Mouse (Mus musculus): ENCODE data around the gene Mapkap1. TPM values are rescaled to one million over a fixed set of nuclear protein-coding genes. Genes with fewer than 3 reads are reported as not detected.
A peak's percentile ranks its signal among the peaks of the same experiment; 100 is the strongest.

Mapkap1 gene
- total RNA-seq, 1 experiment from 2014 or later, result 96.7 TPM

DNA sequence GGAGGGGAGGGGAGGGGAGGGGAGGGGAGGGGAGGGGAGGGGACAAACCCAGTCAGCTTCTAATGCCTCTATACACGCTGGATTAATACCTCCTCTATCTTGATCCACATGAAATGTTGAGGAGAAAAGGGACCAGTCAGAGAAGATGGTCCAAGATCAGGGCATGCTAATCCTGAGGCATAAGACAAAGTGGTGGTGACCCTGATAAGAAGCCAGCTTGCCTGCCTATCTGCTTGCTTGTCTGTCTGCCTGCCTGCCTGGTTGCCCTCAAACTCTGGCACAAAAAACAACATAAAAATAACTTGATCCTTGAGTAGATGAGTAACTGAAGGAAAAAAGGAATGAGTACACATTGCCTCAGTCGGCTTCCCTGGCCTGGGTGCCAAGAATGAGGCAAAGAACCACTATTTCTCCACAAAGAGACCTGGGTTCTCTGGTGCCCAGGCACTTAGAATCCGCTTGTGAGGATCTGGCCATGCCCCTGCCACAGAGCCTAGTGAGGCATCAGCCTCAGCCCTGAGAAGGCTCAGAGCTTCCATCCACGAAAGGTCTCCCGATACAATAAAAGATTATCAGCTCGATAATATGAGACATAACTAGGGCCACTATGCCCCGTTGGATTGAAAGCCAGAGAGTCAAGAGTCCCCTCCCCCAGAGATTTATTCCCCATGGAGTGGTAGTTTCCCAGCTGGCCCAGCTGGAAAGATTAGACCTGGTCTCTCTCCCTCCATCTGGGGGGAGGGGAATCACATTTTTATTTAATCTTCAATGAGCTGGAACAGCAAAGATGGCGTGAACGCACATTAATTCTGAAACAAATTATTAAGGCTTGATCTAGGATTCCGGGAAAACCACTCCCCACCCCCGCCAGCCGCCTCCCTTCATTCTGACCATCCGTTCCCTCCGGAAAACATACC is 228.9 kb downstream of the Mapkap1 start:
- DNase-seq, result no peak

DNA sequence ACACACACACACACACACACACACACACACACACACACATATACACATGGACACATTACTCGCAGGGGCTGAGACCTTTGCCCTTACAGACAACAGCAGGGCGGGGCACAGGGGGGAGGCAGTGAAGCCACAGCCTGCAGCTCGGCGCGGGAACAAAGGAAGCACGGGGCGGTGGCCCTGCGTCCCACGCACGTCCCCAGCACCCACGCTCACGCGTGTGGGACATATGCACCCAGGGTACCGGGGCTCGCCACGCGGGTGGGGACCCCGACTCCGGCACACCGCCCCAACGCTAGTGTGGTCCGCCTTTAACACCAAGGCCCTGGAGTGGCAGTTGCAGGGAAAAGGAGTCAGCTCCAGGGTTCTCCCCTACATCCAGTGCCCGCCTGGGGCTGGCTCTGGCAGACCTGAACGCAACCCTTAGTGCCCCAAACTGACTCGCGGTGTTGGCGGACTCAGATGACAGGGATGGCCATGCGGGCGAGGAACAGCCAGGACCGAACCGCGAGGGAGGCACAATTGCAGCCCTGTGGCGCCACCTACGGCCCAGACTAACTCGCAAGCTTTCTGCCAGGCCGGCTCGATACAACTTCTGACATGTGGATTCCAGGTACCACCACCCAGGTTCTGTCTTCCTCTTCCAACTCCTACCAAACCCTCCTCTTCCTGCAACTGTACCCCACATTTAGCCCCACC is 232.5 kb downstream of the Mapkap1 start:
- DNase-seq, result peak; percentile 93

DNA sequence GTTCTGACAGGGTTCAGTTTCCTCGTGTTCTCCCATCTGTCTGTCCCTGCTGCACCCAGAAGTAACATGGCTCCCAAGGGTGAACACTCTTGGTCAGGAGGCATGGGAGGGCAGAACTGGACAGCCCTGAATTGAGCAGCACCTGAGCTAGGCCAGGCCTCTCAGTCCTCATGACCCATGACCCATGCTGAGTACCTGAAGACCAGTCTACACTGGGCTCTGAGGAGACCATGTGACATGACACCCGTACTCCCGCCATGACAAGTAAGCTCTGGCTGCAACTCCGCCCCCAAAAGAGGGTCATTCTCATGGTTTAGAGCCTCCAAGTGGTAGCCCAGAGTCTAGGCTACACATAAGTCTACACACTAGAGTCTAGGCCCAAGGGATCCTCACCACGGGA is 233.2 kb downstream of the Mapkap1 start:
- no peak for DNase-seq

DNA sequence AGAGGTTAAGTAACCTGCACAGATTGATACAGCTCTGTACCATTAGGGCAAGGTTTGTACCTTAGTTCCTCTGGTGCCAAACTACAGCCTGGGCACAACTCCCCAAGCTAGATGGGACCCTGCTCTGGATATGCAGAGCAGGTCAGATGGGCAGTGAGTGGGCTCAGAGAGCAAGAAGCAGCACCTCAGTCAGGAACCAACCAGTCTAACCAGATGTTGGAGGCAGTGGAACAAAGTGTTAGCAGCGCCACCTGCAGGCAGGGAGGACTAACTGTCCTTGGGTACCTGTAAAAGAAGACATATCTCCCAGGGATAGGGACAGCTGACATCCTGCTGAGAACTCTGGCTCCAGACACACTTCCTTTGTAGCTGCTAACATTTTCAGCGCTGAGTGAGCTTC is 235.8 kb downstream of the Mapkap1 start:
- no peak for DNase-seq

DNA sequence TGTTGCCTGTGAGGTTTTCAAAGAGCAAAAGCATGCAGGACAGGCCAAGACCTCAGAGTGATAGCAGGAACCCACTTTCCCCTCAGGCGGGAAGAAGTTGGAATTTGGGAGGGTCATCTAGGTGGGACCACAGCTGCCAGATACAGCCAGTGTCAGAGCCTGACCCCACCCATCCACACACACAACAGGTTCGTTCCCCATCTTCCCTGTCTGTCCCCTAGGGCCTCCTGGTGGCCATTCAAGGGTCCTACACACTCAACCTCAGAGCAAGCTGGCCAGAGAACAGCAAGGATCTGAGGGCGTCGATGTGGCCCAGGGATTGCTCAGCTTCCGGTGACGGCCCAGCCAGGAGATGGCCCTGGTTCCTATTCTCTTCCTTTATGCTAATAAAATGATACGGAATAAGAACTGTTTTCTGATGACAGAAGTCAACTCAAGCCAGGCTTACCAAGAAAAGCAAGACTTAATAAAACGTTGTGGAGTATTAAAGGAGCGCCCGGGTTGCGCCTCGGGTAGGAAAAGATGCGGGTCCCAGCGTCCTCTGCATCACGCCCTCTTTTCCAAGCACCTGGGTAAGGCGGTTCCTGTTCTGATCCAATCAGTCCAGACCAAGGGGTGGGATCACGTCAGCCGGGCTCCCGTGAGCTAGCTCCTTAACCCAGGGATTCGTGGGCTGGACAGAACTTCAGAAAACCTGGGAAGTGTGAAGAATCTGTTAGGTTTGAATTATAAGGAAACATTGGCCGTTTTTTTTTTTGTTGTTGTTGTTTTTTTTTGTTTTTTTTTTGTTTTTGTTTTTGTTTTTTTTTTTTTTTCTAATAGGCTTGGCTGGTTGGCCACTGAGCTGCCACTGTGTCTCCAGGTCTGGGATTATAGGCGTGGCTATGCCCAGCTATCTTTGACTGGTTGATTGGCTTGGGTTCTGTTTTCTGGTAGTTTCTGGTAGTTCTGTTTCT is 238.3 kb downstream of the Mapkap1 start:
- DNase-seq, result no peak

DNA sequence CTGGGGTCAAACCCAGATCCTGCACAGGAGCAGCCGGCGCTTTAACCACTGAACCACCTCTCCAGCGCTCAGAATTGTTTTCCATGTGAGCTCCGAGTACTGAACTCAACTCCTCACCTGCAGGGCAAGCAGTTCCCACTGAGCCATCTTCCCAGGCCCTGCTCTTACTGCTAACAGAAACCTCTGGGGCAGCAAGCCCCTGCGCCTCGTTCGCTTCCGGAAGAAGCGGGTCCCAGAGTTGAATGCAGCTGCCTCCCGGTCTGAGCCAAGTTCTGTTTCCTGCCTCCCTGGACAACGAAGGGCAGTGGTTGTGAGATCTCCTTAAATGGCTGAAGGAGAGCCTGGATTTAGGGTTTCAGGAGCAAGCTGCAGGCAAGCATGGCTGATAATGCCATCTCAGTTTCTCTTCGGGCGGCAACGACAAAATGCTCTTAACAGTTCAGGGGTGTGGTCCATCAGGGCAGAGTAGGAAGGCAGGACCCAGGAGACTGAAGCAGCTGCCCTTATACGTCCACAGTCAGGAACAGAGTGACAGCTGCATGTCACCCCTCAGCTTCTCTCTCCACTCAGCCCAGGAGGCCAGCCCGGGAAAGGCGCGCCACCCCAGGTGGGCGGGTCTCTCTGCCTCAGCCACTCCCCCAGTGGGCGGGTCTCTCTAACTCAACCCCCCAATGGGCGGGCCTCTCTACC is 239.4 kb downstream of the Mapkap1 start:
- DNase-seq, result peak; percentile 76

DNA sequence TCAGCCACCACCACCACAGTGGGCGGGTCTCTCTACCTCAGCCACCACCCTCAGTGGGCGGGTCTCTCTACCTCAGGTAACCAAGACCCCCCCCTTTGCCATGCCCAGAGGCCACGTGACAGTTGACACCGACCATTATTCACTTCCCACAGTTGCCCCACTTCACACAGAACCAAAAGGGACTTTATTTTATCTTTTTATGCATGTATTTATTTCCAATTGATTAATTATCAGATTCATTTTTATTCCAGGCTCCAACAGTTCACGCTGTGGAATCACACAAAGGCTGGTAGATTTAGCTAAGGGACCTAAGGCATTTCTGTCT is 239.9 kb downstream of the Mapkap1 start:
- DNase-seq, result no peak

DNA sequence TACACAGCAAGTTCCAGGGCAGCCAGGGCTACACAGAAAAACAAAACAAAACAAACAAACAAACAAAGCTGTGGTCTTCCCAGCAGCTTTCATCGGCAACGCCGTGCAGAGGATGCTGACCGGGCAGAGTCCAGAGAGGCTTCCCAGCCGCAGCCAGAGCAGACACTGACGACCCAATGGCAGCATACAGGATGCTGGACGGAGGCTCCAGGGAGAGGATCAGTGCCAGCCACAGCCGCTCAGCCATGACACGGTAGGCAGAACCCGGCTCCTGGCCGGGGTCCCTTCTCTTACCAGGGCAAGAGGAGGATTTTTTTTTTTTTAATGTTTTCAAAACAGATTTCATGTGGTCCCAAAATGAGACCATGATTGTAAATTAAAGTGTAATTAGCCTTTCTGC is 240.8 kb downstream of the Mapkap1 start:
- no peak for DNase-seq

DNA sequence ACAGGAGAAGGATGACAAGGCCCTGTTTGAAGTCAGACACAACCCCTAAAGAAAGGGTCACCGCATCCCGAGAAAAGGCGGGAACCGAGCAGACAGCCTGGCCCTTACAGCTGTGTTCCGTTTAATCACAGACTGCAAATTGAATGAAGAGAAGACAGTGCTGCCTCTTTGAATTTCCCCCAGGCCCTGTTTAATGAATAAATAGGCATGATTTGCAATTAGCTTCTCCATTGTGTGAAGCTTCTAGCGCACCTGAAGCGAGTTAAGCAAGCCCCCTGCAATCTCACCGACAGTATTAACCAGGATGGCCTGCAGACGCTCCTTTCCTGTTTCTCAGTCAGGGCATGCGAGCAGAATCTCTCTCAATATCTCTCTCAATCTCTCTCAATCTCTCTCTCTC is 261.2 kb downstream of the Mapkap1 start:
- DNase-seq, result no peak

DNA sequence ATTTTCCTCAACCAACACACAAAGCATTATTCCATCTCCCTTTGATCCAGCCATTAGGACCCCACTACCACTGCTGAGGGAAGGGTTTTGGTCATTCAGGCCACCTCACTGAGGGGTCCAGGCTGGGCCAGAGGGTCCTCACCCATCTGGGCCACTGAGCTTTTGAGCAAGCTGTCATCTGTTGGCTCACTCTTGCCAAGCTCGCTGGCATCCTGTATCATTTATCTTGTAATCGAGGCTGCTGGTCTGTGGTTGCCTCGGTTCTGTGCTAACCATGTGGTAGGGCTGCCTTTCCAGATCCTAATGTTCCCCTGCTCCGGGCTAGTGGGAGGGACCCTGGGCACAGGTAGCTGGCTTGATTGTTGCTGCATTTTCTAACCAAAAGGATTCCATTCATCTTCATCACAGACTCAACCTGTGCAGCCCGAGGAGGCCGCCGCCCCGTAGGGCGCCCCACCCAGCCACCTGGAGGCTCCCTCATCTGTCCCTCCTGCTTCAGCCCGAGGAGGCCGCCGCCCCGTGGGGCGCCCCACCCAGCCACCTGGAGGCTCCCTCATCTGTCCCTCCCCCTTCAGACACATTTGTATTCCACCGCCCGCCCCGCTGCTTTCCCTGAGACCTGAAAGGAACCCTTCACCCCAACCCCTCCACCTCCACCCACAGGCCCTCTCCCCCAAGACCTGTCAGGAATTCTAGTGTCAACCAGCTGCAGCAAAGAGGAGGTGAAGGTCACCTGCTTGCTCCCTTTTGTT is 262.0 kb downstream of the Mapkap1 start:
- no peak for DNase-seq

DNA sequence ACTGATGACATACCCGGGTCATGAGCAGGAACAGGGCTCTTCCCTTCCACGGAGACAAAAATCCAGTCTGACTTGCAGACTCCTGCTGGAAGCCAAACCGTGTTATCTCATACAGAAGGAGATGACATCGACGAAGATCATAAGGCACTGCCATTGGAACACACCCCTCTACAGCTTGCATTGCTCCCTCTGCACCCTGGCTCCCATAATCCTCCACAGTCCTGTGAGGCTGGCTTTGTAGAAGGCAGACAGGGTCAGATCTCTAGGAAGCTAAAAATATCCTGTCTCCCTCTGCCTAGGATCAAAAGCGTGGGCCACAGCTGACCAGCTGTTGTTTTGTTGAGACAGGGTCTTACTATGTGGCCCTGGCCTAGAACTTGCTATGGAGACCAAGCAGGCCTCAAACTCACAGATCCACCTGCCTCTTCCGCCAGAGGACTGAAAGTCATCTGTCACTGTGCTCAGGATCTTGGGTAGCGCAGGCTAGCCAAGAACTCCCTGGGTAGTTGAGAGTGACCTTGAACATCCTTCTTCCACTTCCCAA is 262.7 kb downstream of the Mapkap1 start:
- no peak for DNase-seq

DNA sequence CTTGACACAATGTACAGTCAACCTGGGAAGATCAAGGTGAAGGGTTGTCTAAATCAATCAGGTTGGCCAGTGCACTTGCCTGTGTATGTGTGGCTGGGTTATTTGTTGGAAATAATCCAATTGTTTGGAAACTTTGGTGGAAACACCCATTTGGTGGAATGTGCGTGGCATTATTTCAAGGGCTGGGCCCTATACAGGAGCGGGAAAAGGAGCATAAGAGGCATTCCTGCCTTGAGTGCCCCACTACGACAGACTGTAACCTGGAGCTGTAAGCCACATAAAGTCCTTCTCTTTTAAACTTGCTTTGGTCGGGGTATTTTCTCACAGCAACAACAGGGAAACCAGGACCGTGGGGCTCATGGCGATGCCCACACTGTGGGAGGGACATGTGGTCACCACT is 263.9 kb downstream of the Mapkap1 start:
- DNase-seq, result no peak

DNA sequence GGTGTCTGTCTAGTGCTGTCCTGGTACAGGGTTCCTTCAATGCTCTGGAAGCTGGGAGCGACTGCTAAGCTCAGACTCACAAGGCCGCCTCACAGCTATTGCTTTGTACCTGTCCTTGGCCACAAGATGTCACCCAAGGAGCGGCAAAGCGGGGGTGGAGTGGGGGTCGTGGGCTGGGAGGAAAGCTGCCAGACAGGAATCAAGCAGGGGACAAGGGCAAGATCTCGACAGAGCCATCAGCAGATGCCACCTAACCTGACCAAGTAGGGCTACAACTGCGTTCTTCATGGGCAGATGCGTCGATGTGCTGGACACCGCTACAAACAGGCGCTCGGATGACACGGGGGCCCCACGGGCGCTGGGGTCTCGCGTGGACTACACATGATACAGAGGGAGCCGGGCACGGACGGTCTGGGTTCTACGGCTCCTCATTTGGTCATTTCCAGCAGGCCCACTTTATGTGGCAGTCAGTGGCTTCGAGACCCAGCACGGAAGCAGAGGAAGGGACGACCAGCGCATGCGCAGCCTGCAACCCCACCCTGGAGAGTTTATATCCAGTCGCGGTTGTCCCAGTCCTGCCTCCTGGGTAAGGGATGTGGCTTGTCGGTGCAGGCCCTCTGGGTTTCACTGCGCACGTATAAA is 264.9 kb downstream of the Mapkap1 start:
- DNase-seq, result peak; percentile 50

DNA sequence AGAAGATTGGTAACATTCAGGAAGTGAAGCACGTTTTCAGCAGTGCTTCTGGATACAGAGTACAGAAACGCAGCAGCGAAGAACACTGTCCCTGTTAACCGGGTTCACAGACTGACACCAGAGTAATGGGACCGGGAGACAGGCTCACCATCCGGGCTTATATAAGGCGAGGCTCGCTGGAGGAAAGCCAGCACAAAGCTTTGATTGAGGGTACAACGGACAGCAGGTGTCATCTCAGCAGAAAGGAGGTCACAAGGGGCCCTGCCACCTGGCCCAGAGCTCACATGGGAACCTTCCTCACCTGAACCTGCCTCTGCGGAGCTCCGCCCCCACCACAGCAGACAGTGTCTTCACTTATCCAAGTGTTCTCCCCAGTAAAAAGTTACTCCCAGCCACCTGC is 267.3 kb downstream of the Mapkap1 start:
- DNase-seq, result no peak

Other genes starting within 250 kb of the Mapkap1 start
- gene Pbx3, start 33.6 kb upstream of the Mapkap1 start, total RNA-seq (2021), result 118 and 136 TPM in 2 replicates

Data from adrenal gland, postnatal 25 days (tissue).